Mouse (Mus musculus) ES-CJ7 (cell line): ENCODE data around the gene Hyal1.

ENCODE experiments used
- DNase-seq: peaks from one replicate; pipeline ENCODE4 v3.0.0; 2011; ENCODE audit warnings: low read depth, low spot score

The Hyal1 gene

GRCm38 (mm10) chr9:107550491-107551116 is 26.1 kb upstream of the Hyal1 start:
- DNase-seq, result peak; percentile 64

GRCm38 (mm10) chr9:107551117-107551889 is 25.4 kb upstream of the Hyal1 start, which contains the start of gene Rassf1:
TSS of gene Rassf1 (plus strand) at chr9:107551555.
- no peak for DNase-seq

GRCm38 (mm10) chr9:107551890-107552355 is 24.8 kb upstream of the Hyal1 start:
- no peak for DNase-seq

GRCm38 (mm10) chr9:107552690-107553393 is 23.9 kb upstream of the Hyal1 start:
- DNase-seq, result no peak

GRCm38 (mm10) chr9:107553541-107554318 is 23.0 kb upstream of the Hyal1 start:
- DNase-seq, result no peak

GRCm38 (mm10) chr9:107554319-107554825 is 22.4 kb upstream of the Hyal1 start:
- peak; percentile 99 for DNase-seq

GRCm38 (mm10) chr9:107555031-107555457 is 21.7 kb upstream of the Hyal1 start:
- peak; percentile 65 for DNase-seq

GRCm38 (mm10) chr9:107555701-107556100 is 21.0 kb upstream of the Hyal1 start:
- DNase-seq, result no peak

GRCm38 (mm10) chr9:107556346-107556745 is 20.4 kb upstream of the Hyal1 start:
- no peak for DNase-seq

- DNase-seq, result peak; percentile 93
These were observed 13.6 kb upstream of the Hyal1 start, which contains the start of gene Tusc2 for GRCm38 (mm10) chr9:107563029-107563581. TSS of gene Tusc2 (plus strand) at chr9:107563255.

- DNase-seq, result peak; percentile 48
These were observed 11.2 kb upstream of the Hyal1 start for GRCm38 (mm10) chr9:107565556-107565955.

- DNase-seq, result peak; percentile 70
These were observed 10.6 kb upstream of the Hyal1 start for GRCm38 (mm10) chr9:107566041-107566709.

- no peak for DNase-seq
These were observed 9.9 kb upstream of the Hyal1 start for GRCm38 (mm10) chr9:107566855-107567254.

- no peak for DNase-seq
These were observed 8.9 kb upstream of the Hyal1 start, which contains the start of gene Hyal2 for GRCm38 (mm10) chr9:107567702-107568319. TSS of gene Hyal2 (plus strand) at chr9:107567945.

- DNase-seq, result peak; percentile 87
These were observed 8.1 kb upstream of the Hyal1 start for GRCm38 (mm10) chr9:107568331-107569261.

- peak; percentile 54 for DNase-seq
These were observed 7.5 kb upstream of the Hyal1 start for GRCm38 (mm10) chr9:107569270-107569669.

- no peak for DNase-seq
These were observed 6.7 kb upstream of the Hyal1 start for GRCm38 (mm10) chr9:107570016-107570415.

- DNase-seq, result no peak
These were observed 5.9 kb upstream of the Hyal1 start for GRCm38 (mm10) chr9:107570845-107571244.
